Mouse (Mus musculus): ENCODE measurements at regions not wholly inside any gene's neighbourhood (a gene's known extent, or its start where the extent isn't known, plus 50 kb on each side); places are given as distances from the start of the nearest gene placed in this dataset.

GRCm38 (mm10) chr1:41035085-41035880, 229.9 kb downstream of the Tmem182 start:
- Histone ChIP-seq H3K36me3 (ENCODE audit: control insufficient read depth, insufficient read depth, low read length) (no peaks in the 10 kb centered on the region), H3K9me3 (replicated peaks; ENCODE audit: control insufficient read depth, low read length, poor library complexity, severe bottlenecking) (no peaks in the 10 kb centered on the region), H3K4me3 (ENCODE audit: low read depth, low read length) (no peak overlapping the region), H3K27me3 (ENCODE audit: control insufficient read depth, insufficient read depth, low read depth, low read length) (no peaks in the 10 kb centered on the region), H3K4me1 (ENCODE audit: control insufficient read depth, insufficient read depth, low read length) (peaks cover 3% of the 10 kb centered on the region; the same call in 1 of the 2 replicates), H3K4me2 (ENCODE audit: low read length) (no peak overlapping the region), H3K27ac (ENCODE audit: low read length) (no peak overlapping the region), H3K9ac (ENCODE audit: low read depth, low read length) (no peak overlapping the region)
- no peak for ATAC-seq
- 75% methylated on average over 22 of the region's 22 CpGs for WGBS

GRCm38 (mm10) chr1:41036940-41037339, 231.5 kb downstream of the Tmem182 start:
- 41% methylated on average over 12 of the region's 12 CpGs for WGBS
- H3K4me3 ChIP-seq (ENCODE audit: low read depth, low read length): peak overlapping the region; percentile 14; the same call in 1 of the 2 replicates
- H3K9me3 ChIP-seq (replicated peaks; ENCODE audit: control insufficient read depth, low read length, poor library complexity, severe bottlenecking): no peaks in the 10 kb centered on the region
- ATAC-seq: peak; percentile 60; the same call in 1 of the 2 replicates
- peak overlapping the region; percentile 10; the same call in 1 of the 2 replicates for H3K27ac ChIP-seq (ENCODE audit: low read length)
- H3K27me3 ChIP-seq (ENCODE audit: control insufficient read depth, insufficient read depth, low read depth, low read length): no peaks in the 10 kb centered on the region
- H3K9ac ChIP-seq (ENCODE audit: low read depth, low read length): 0 out of 2 replicates have a peak overlapping the region, but pooled peaks have one; percentile 38
- no peaks in the 10 kb centered on the region for H3K36me3 ChIP-seq (ENCODE audit: control insufficient read depth, insufficient read depth, low read length)
- H3K4me2 ChIP-seq (ENCODE audit: low read length): peak overlapping the region; percentile 45
- H3K4me1 ChIP-seq (ENCODE audit: control insufficient read depth, insufficient read depth, low read length): peaks cover 3% of the 10 kb centered on the region; the same call in 1 of the 2 replicates

- Histone ChIP-seq H3K27me3 (ENCODE audit: control insufficient read depth, insufficient read depth, low read depth, low read length) (no peaks in the 10 kb centered on the region), H3K4me2 (ENCODE audit: low read length) (no peak overlapping the region), H3K27ac (ENCODE audit: low read length) (no peak overlapping the region), H3K9ac (ENCODE audit: low read depth, low read length) (no peak overlapping the region), H3K9me3 (replicated peaks; ENCODE audit: control insufficient read depth, low read length, poor library complexity, severe bottlenecking) (no peaks in the 10 kb centered on the region), H3K4me3 (ENCODE audit: low read depth, low read length) (no peak overlapping the region), H3K4me1 (ENCODE audit: control insufficient read depth, insufficient read depth, low read length) (peaks cover 7% of the 10 kb centered on the region; the same call in 1 of the 2 replicates), H3K36me3 (ENCODE audit: control insufficient read depth, insufficient read depth, low read length) (no peaks in the 10 kb centered on the region)
- WGBS: 87% methylated on average over 5 of the region's 5 CpGs
- ATAC-seq: no peak
Measured at GRCm38 (mm10) chr1:41054426-41054955, 249.1 kb downstream of the Tmem182 start.

- no peaks in the 10 kb centered on the region for H3K36me3 ChIP-seq (ENCODE audit: control insufficient read depth, insufficient read depth, low read length)
- peaks cover 7% of the 10 kb centered on the region; the same call in 1 of the 2 replicates for H3K4me1 ChIP-seq (ENCODE audit: control insufficient read depth, insufficient read depth, low read length)
- WGBS: 59% methylated on average over 10 of the region's 10 CpGs
- H3K27ac ChIP-seq (ENCODE audit: low read length): no peak overlapping the region
- no peak overlapping the region for H3K4me2 ChIP-seq (ENCODE audit: low read length)
- H3K9me3 ChIP-seq (replicated peaks; ENCODE audit: control insufficient read depth, low read length, poor library complexity, severe bottlenecking): no peaks in the 10 kb centered on the region
- no peaks in the 10 kb centered on the region for H3K27me3 ChIP-seq (ENCODE audit: control insufficient read depth, insufficient read depth, low read depth, low read length)
- H3K4me3 ChIP-seq (ENCODE audit: low read depth, low read length): no peak overlapping the region
- no peak for ATAC-seq
- no peak overlapping the region for H3K9ac ChIP-seq (ENCODE audit: low read depth, low read length)
Measured at GRCm38 (mm10) chr1:41055761-41056160, 250.4 kb downstream of the Tmem182 start.

GRCm38 (mm10) chr1:41065130-41065529, 259.7 kb downstream of the Tmem182 start:
- H3K27ac ChIP-seq (ENCODE audit: low read length): no peak overlapping the region
- no peaks in the 10 kb centered on the region for H3K4me1 ChIP-seq (ENCODE audit: control insufficient read depth, insufficient read depth, low read length)
- no peaks in the 10 kb centered on the region for H3K27me3 ChIP-seq (ENCODE audit: control insufficient read depth, insufficient read depth, low read depth, low read length)
- H3K4me3 ChIP-seq (ENCODE audit: low read depth, low read length): no peak overlapping the region
- H3K9me3 ChIP-seq (replicated peaks; ENCODE audit: control insufficient read depth, low read length, poor library complexity, severe bottlenecking): no peaks in the 10 kb centered on the region
- H3K36me3 ChIP-seq (ENCODE audit: control insufficient read depth, insufficient read depth, low read length): no peaks in the 10 kb centered on the region
- no peak overlapping the region for H3K4me2 ChIP-seq (ENCODE audit: low read length)
- WGBS: 71% methylated on average over 10 of the region's 10 CpGs
- H3K9ac ChIP-seq (ENCODE audit: low read depth, low read length): no peak overlapping the region
- ATAC-seq: no peak

GRCm38 (mm10) chr1:41104869-41105268, 299.5 kb downstream of the Tmem182 start:
- WGBS: 96% methylated on average over 5 of the region's 5 CpGs

GRCm38 (mm10) chr1:41121636-41122175, 316.3 kb downstream of the Tmem182 start:
- H3K4me1 ChIP-seq (ENCODE audit: control insufficient read depth, insufficient read depth, low read length): no peaks in the 10 kb centered on the region
- H3K9me3 ChIP-seq (replicated peaks; ENCODE audit: control insufficient read depth, low read length, poor library complexity, severe bottlenecking): no peaks in the 10 kb centered on the region
- H3K36me3 ChIP-seq (ENCODE audit: control insufficient read depth, insufficient read depth, low read length): no peaks in the 10 kb centered on the region
- WGBS: 45% methylated on average over 5 of the region's 5 CpGs
- H3K4me3 ChIP-seq (ENCODE audit: low read depth, low read length): no peak overlapping the region
- no peak overlapping the region for H3K27ac ChIP-seq (ENCODE audit: low read length)
- no peak for ATAC-seq
- no peak overlapping the region for H3K9ac ChIP-seq (ENCODE audit: low read depth, low read length)
- no peak overlapping the region for H3K4me2 ChIP-seq (ENCODE audit: low read length)
- no peaks in the 10 kb centered on the region; the same call in 1 of the 2 replicates for H3K27me3 ChIP-seq (ENCODE audit: control insufficient read depth, insufficient read depth, low read depth, low read length)

More at GRCm38 (mm10) chr1:41104869-41105268, 299.5 kb downstream of the Tmem182 start:
- Histone ChIP-seq H3K4me1 (ENCODE audit: control insufficient read depth, insufficient read depth, low read length) (no peaks in the 10 kb centered on the region), H3K27me3 (ENCODE audit: control insufficient read depth, insufficient read depth, low read depth, low read length) (no peaks in the 10 kb centered on the region), H3K9ac (ENCODE audit: low read depth, low read length) (no peak overlapping the region), H3K36me3 (ENCODE audit: control insufficient read depth, insufficient read depth, low read length) (no peaks in the 10 kb centered on the region), H3K9me3 (replicated peaks; ENCODE audit: control insufficient read depth, low read length, poor library complexity, severe bottlenecking) (no peaks in the 10 kb centered on the region), H3K4me3 (ENCODE audit: low read depth, low read length) (no peak overlapping the region), H3K4me2 (ENCODE audit: low read length) (no peak overlapping the region), H3K27ac (ENCODE audit: low read length) (no peak overlapping the region)
- no peak for ATAC-seq

GRCm38 (mm10) chr1:41131410-41131809, 326.0 kb downstream of the Tmem182 start:
- H3K4me2 ChIP-seq (ENCODE audit: low read length): peak overlapping the region; percentile 17; the same call in 1 of the 2 replicates
- whole genome bisulfite sequencing: 6% methylated on average over 9 of the region's 9 CpGs

GRCm38 (mm10) chr1:41133143-41133542, 327.7 kb downstream of the Tmem182 start:
- Histone ChIP-seq H3K27ac (ENCODE audit: low read length) (no peak overlapping the region), H3K36me3 (ENCODE audit: control insufficient read depth, insufficient read depth, low read length) (no peaks in the 10 kb centered on the region), H3K9me3 (replicated peaks; ENCODE audit: control insufficient read depth, low read length, poor library complexity, severe bottlenecking) (no peaks in the 10 kb centered on the region), H3K4me1 (ENCODE audit: control insufficient read depth, insufficient read depth, low read length) (no peaks in the 10 kb centered on the region), H3K27me3 (ENCODE audit: control insufficient read depth, insufficient read depth, low read depth, low read length) (no peaks in the 10 kb centered on the region), H3K4me2 (ENCODE audit: low read length) (no peak overlapping the region), H3K9ac (ENCODE audit: low read depth, low read length) (no peak overlapping the region), H3K4me3 (ENCODE audit: low read depth, low read length) (no peak overlapping the region)
- no peak for ATAC-seq
- 21% methylated on average over 1 of the region's 1 CpGs for WGBS

More at GRCm38 (mm10) chr1:41131410-41131809, 326.0 kb downstream of the Tmem182 start:
- no peaks in the 10 kb centered on the region for H3K36me3 ChIP-seq (ENCODE audit: control insufficient read depth, insufficient read depth, low read length)
- no peaks in the 10 kb centered on the region for H3K9me3 ChIP-seq (replicated peaks; ENCODE audit: control insufficient read depth, low read length, poor library complexity, severe bottlenecking)
- H3K4me1 ChIP-seq (ENCODE audit: control insufficient read depth, insufficient read depth, low read length): no peaks in the 10 kb centered on the region
- H3K27me3 ChIP-seq (ENCODE audit: control insufficient read depth, insufficient read depth, low read depth, low read length): no peaks in the 10 kb centered on the region
- no peak overlapping the region for H3K4me3 ChIP-seq (ENCODE audit: low read depth, low read length)
- H3K27ac ChIP-seq (ENCODE audit: low read length): no peak overlapping the region; the same call in 1 of the 2 replicates
- H3K9ac ChIP-seq (ENCODE audit: low read depth, low read length): no peak overlapping the region
- ATAC-seq: no peak

All from midbrain, embryonic 16.5 days (tissue).